Mouse (Mus musculus): ENCODE measurements at regions not wholly inside any gene's neighbourhood (a gene's known extent, or its start where the extent isn't known, plus 50 kb on each side); places are given as distances from the start of the nearest gene placed in this dataset.

- no peaks in the 10 kb centered on the region for H3K36me3 ChIP-seq (ENCODE audit: control insufficient read depth, insufficient read depth)
- no peaks in the 10 kb centered on the region for H3K9me3 ChIP-seq (ENCODE audit: control insufficient read depth, low read length)
- no peak overlapping the region for H3K9ac ChIP-seq (replicated peaks; ENCODE audit: low read depth, low read length)
- WGBS, result 68% methylated on average over 1 of the region's 1 CpGs
- H3K27me3 ChIP-seq (replicated peaks; ENCODE audit: control insufficient read depth, insufficient read depth, low read length), result no peaks in the 10 kb centered on the region
- no peak for ATAC-seq
- H3K4me2 ChIP-seq (ENCODE audit: low read length), result no peak overlapping the region
- no peaks in the 10 kb centered on the region for H3K4me1 ChIP-seq (replicated peaks; ENCODE audit: control insufficient read depth, insufficient read depth, low read length)
- H3K27ac ChIP-seq (ENCODE audit: low read length), result no peak overlapping the region
- no peak overlapping the region for H3K4me3 ChIP-seq (replicated peaks; ENCODE audit: low read length)
Measured at GRCm38 (mm10) chr1:73354447-73354846, 338.7 kb upstream of the Tnp1 start.

DNA sequence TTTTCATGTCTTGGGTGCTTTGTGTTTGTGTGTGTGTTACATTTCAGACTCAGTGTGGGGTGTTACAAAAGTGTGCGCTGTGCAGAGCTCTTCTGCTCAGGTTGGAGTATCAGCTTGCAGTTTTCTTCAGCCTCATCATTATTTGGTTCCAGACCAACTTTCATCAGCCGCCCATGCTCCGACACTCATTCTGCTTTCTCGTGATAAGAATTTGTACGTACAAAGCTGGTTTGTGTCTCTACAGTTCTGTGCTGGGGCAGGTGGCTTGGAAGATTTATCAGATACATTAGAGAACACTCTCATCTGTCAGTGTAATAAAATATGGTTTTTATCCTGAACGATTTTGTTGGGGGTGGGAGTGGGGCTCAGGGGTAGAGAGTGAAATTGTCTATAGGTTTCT is 332.8 kb upstream of the Tnp1 start:
- Histone ChIP-seq H3K9ac (replicated peaks; ENCODE audit: low read depth, low read length) (no peak overlapping the region), H3K4me3 (replicated peaks; ENCODE audit: low read length) (no peak overlapping the region), H3K4me2 (ENCODE audit: low read length) (no peak overlapping the region), H3K9me3 (ENCODE audit: control insufficient read depth, low read length) (no peaks in the 10 kb centered on the region), H3K27ac (ENCODE audit: low read length) (no peak overlapping the region), H3K27me3 (replicated peaks; ENCODE audit: control insufficient read depth, insufficient read depth, low read length) (no peaks in the 10 kb centered on the region), H3K36me3 (ENCODE audit: control insufficient read depth, insufficient read depth) (no peaks in the 10 kb centered on the region), H3K4me1 (replicated peaks; ENCODE audit: control insufficient read depth, insufficient read depth, low read length) (no peaks in the 10 kb centered on the region)
- WGBS, result 82% methylated on average over 6 of the region's 6 CpGs
- ATAC-seq, result no peak

- ATAC-seq, result no peak
- 74% methylated on average over 1 of the region's 1 CpGs for WGBS
- no peaks in the 10 kb centered on the region for H3K36me3 ChIP-seq (ENCODE audit: control insufficient read depth, insufficient read depth)
- no peak overlapping the region for H3K4me2 ChIP-seq (ENCODE audit: low read length)
- H3K4me1 ChIP-seq (replicated peaks; ENCODE audit: control insufficient read depth, insufficient read depth, low read length), result no peaks in the 10 kb centered on the region; the same call in 1 of the 2 replicates
- H3K9ac ChIP-seq (replicated peaks; ENCODE audit: low read depth, low read length), result no peak overlapping the region
- no peaks in the 10 kb centered on the region for H3K9me3 ChIP-seq (ENCODE audit: control insufficient read depth, low read length)
- H3K27ac ChIP-seq (ENCODE audit: low read length), result no peak overlapping the region
- no peak overlapping the region for H3K4me3 ChIP-seq (replicated peaks; ENCODE audit: low read length)
- H3K27me3 ChIP-seq (replicated peaks; ENCODE audit: control insufficient read depth, insufficient read depth, low read length), result no peaks in the 10 kb centered on the region
Measured at GRCm38 (mm10) chr1:73344587-73344986, 328.9 kb upstream of the Tnp1 start.

GRCm38 (mm10) chr1:73341911-73342310 is 326.2 kb upstream of the Tnp1 start:
- Histone ChIP-seq H3K36me3 (ENCODE audit: control insufficient read depth, insufficient read depth) (no peaks in the 10 kb centered on the region), H3K4me1 (replicated peaks; ENCODE audit: control insufficient read depth, insufficient read depth, low read length) (no peaks in the 10 kb centered on the region; the same call in 1 of the 2 replicates), H3K4me2 (ENCODE audit: low read length) (no peak overlapping the region), H3K27me3 (replicated peaks; ENCODE audit: control insufficient read depth, insufficient read depth, low read length) (no peaks in the 10 kb centered on the region), H3K9me3 (ENCODE audit: control insufficient read depth, low read length) (no peaks in the 10 kb centered on the region), H3K27ac (ENCODE audit: low read length) (no peak overlapping the region), H3K4me3 (replicated peaks; ENCODE audit: low read length) (no peak overlapping the region), H3K9ac (replicated peaks; ENCODE audit: low read depth, low read length) (no peak overlapping the region)
- ATAC-seq, result no peak
- 76% methylated on average over 5 of the region's 5 CpGs for WGBS

DNA sequence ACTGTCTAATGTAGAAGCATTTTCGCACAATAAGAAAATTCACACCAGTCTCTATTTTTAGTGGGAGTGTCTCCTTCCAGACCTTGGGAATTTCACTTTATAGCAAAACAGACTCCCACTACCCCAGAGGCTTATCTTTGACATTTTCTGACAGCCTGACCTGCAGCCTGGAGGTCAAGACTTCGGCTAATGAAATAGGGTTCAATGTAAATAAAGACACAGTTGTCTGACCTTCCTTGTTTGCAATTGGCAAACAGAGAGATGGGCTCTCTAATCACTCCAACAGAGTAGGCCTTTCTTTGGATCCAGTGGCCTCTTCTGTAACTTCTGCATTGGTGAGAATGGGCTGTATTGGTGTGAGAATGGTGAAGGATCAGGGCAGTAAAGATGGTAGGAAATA is 321.7 kb upstream of the Tnp1 start:
- no peaks in the 10 kb centered on the region for H3K9me3 ChIP-seq (ENCODE audit: control insufficient read depth, low read length)
- no peak overlapping the region for H3K27ac ChIP-seq (ENCODE audit: low read length)
- H3K4me3 ChIP-seq (replicated peaks; ENCODE audit: low read length), result no peak overlapping the region
- H3K27me3 ChIP-seq (replicated peaks; ENCODE audit: control insufficient read depth, insufficient read depth, low read length), result no peaks in the 10 kb centered on the region
- no peaks in the 10 kb centered on the region; the same call in 1 of the 2 replicates for H3K4me1 ChIP-seq (replicated peaks; ENCODE audit: control insufficient read depth, insufficient read depth, low read length)
- no peak overlapping the region for H3K4me2 ChIP-seq (ENCODE audit: low read length)
- no peaks in the 10 kb centered on the region for H3K36me3 ChIP-seq (ENCODE audit: control insufficient read depth, insufficient read depth)
- ATAC-seq, result no peak
- 85% methylated on average over 2 of the region's 2 CpGs for WGBS
- H3K9ac ChIP-seq (replicated peaks; ENCODE audit: low read depth, low read length), result no peak overlapping the region

DNA sequence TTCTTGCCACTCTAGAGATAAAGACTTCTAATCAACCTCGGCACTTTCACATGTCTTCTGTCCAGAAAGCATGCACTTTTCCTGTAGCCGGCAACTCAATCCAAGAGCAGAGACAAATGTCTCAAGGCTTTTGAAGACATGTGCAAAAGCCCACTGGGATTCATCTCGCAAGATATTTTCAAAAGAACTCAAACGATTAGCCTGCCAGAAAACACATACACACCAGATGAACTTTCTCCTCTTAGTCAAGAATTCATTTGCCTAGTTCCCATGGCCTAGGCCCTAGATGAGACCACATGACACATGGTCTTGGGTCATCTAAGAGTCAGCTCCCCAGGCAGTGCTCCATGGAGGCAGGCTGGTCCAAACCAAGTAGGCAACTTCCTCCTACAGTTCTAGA is 293.8 kb upstream of the Tnp1 start:
- 90% methylated on average over 4 of the region's 4 CpGs for WGBS
- no peak overlapping the region for H3K4me2 ChIP-seq (ENCODE audit: low read length)
- no peak overlapping the region for H3K4me3 ChIP-seq (replicated peaks; ENCODE audit: low read length)
- H3K27ac ChIP-seq (ENCODE audit: low read length), result no peak overlapping the region
- H3K36me3 ChIP-seq (ENCODE audit: control insufficient read depth, insufficient read depth), result no peaks in the 10 kb centered on the region
- no peak for ATAC-seq
- H3K9me3 ChIP-seq (ENCODE audit: control insufficient read depth, low read length), result no peaks in the 10 kb centered on the region
- H3K4me1 ChIP-seq (replicated peaks; ENCODE audit: control insufficient read depth, insufficient read depth, low read length), result no peaks in the 10 kb centered on the region
- H3K9ac ChIP-seq (replicated peaks; ENCODE audit: low read depth, low read length), result no peak overlapping the region
- H3K27me3 ChIP-seq (replicated peaks; ENCODE audit: control insufficient read depth, insufficient read depth, low read length), result no peaks in the 10 kb centered on the region

DNA sequence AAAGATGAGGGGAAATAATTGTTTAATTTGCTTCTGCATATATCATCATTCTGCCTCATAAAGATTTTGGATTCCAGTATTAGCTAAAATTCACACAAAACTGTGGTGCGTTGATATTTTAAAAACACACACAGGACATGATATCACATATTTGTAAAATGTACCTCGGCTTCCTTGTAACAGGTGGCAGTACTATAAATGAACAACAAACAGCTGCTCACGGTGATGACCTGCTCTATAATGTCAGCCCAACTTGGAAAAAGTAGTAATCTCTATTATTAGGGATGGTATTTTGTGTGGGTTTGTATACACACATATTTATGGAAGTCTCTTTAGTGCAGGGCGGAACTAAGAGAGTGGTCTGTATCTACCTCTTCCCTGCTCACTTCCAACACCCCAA is 292.7 kb upstream of the Tnp1 start:
- Histone ChIP-seq H3K9me3 (ENCODE audit: control insufficient read depth, low read length) (no peaks in the 10 kb centered on the region), H3K4me3 (replicated peaks; ENCODE audit: low read length) (no peak overlapping the region), H3K36me3 (ENCODE audit: control insufficient read depth, insufficient read depth) (no peaks in the 10 kb centered on the region), H3K9ac (replicated peaks; ENCODE audit: low read depth, low read length) (no peak overlapping the region), H3K4me2 (ENCODE audit: low read length) (no peak overlapping the region), H3K27ac (ENCODE audit: low read length) (no peak overlapping the region), H3K27me3 (replicated peaks; ENCODE audit: control insufficient read depth, insufficient read depth, low read length) (no peaks in the 10 kb centered on the region), H3K4me1 (replicated peaks; ENCODE audit: control insufficient read depth, insufficient read depth, low read length) (no peaks in the 10 kb centered on the region)
- 93% methylated on average over 4 of the region's 4 CpGs for WGBS
- ATAC-seq, result no peak

DNA sequence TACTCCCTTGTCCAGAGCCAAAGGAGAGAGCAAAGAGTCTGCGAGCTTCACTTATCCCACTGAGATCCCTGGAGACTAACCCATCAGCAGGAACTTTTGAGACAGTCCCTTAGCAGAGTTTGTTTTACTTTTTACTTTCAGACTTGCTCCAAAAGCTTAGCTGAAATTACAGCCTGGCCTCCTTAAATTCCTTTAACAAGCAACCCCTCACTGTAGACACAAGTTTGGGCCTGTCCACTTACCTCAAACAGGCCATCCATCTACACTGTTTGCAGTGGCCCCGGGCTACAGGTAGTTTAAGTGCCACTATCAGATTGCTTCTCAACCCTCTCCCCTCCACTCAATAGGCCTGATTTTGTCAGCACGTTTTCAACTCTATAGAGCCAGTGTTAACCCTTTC is 291.5 kb upstream of the Tnp1 start:
- Histone ChIP-seq H3K27me3 (replicated peaks; ENCODE audit: control insufficient read depth, insufficient read depth, low read length) (no peaks in the 10 kb centered on the region), H3K4me2 (ENCODE audit: low read length) (no peak overlapping the region), H3K9ac (replicated peaks; ENCODE audit: low read depth, low read length) (no peak overlapping the region), H3K36me3 (ENCODE audit: control insufficient read depth, insufficient read depth) (no peaks in the 10 kb centered on the region), H3K9me3 (ENCODE audit: control insufficient read depth, low read length) (no peaks in the 10 kb centered on the region), H3K27ac (ENCODE audit: low read length) (no peak overlapping the region), H3K4me3 (replicated peaks; ENCODE audit: low read length) (no peak overlapping the region), H3K4me1 (replicated peaks; ENCODE audit: control insufficient read depth, insufficient read depth, low read length) (no peaks in the 10 kb centered on the region)
- ATAC-seq, result no peak
- WGBS, result 25% methylated on average over 3 of the region's 3 CpGs

DNA sequence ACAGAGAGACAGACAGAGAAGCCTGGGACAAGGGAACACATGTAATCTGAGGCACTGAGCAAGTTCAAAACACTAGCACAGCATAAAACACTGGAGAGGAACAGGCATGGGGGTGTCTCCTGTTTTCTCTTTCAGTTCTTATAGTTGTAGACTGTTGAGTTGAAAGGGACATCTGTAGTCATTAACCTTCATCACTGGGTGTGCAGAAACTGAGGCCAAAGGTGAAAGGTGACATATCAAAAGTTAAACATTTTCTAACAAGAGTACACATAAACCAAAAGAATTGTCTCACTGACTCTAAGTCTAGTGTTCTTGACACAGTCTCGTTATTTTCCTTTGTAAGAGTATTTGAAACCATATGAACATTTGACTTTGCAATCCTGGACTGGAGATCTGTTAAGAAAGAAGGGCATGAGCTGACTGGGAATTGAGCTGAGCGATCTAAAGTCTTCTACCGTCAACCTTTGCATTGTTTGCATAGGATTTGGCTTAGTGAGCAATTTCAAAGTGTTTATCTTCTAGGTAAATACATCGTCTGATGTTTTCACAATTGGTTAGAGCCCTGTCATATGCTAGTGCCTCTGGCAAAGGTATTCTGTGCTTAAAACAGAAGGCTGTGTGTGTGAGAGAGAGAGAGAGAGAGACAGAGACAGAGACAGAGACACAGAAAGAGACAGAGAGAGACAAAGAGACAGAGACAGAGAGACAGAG is 284.4 kb upstream of the Tnp1 start:
- no peak overlapping the region for H3K4me2 ChIP-seq (ENCODE audit: low read length)
- no peak overlapping the region for H3K27ac ChIP-seq (ENCODE audit: low read length)
- H3K4me3 ChIP-seq (replicated peaks; ENCODE audit: low read length), result no peak overlapping the region
- no peak overlapping the region for H3K9ac ChIP-seq (replicated peaks; ENCODE audit: low read depth, low read length)
- H3K9me3 ChIP-seq (ENCODE audit: control insufficient read depth, low read length), result no peaks in the 10 kb centered on the region
- H3K27me3 ChIP-seq (replicated peaks; ENCODE audit: control insufficient read depth, insufficient read depth, low read length), result no peaks in the 10 kb centered on the region
- WGBS, result 66% methylated on average over 4 of the region's 4 CpGs
- H3K4me1 ChIP-seq (replicated peaks; ENCODE audit: control insufficient read depth, insufficient read depth, low read length), result no peaks in the 10 kb centered on the region
- H3K36me3 ChIP-seq (ENCODE audit: control insufficient read depth, insufficient read depth), result no peaks in the 10 kb centered on the region
- ATAC-seq, result no peak

- Histone ChIP-seq H3K27me3 (replicated peaks; ENCODE audit: control insufficient read depth, insufficient read depth, low read length) (no peaks in the 10 kb centered on the region), H3K27ac (ENCODE audit: low read length) (no peak overlapping the region), H3K9me3 (ENCODE audit: control insufficient read depth, low read length) (no peaks in the 10 kb centered on the region; the same call in 1 of the 2 replicates), H3K9ac (replicated peaks; ENCODE audit: low read depth, low read length) (no peak overlapping the region), H3K36me3 (ENCODE audit: control insufficient read depth, insufficient read depth) (no peaks in the 10 kb centered on the region), H3K4me3 (replicated peaks; ENCODE audit: low read length) (no peak overlapping the region), H3K4me2 (ENCODE audit: low read length) (no peak overlapping the region), H3K4me1 (replicated peaks; ENCODE audit: control insufficient read depth, insufficient read depth, low read length) (no peaks in the 10 kb centered on the region)
- ATAC-seq, result no peak
- 82% methylated on average over 2 of the region's 2 CpGs for WGBS
Measured at GRCm38 (mm10) chr1:73285342-73285741, 269.6 kb upstream of the Tnp1 start.
